Mouse (Mus musculus) mouse trophoblast stem cell (cell line): ENCODE data around the gene Rfc2.
"Not testable (repeated sequence)": the region's sequence is repeated elsewhere in the genome, so short reads cannot be mapped to it uniquely, and the experiment has no call there.

Source experiments
- in situ Hi-C, 2 experiments: fragments of 300-500 bp; cut with MseI, MboI; formaldehyde crosslinking; loops; 2 replicates in 1 of 2; 3 replicates in 1 of 2; pipeline ENCODE4 v1.15.1; 2025

The Rfc2 gene

DNA sequence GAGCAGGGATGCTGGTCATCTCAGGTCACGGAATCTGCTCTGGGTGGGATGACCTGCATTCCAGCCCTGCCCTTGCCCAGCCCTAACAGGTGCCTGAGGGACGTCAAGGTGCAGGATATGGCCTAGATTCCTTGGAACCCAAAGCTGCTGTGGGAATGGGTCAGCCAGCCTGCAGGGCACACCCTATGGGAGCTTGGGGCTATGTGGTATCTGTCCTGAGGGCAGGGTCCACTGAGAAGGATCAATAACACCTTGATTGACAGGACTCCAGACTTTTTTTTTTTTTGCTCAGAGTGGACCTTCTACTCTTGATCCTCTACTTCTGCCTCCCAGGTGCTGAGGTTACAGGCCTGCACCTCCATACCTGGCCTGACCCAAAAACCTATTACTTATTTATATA is 66.2 kb downstream of the Rfc2 start:
- in situ Hi-C loops, result no loop called here

- in situ Hi-C loops, result not testable (repeated sequence)
Observed at GRCm38 (mm10) chr5:134648976-134649375, 67.8 kb downstream of the Rfc2 start.

DNA sequence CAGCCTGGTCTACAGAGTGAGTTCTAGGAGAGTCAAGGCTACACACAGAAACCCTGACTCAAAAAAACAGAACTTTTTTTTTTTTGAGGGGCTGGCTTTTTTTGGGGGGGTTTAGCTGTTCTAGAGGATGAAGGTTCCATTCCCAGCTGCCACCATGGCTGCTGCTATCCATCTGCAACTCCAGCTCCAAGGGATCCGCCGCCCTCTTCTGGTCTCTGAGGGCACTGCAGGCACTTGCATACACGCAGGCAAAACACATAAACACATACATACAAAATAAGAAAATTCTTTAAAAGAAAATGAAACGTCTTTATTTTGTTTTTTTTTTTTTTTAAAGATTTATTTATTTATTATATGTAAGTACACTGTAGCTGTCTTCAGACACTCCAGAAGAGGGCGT is 69.8 kb downstream of the Rfc2 start:
- in situ Hi-C loops, result loop anchor here in 1 of 2 experiments (10.0 kb wide), 1 partner anchor 54 kb away; no protein-coding TSS in a partner anchor
